Mouse (Mus musculus) kidney, postnatal 0 days (tissue): Measurements from ENCODE around the gene Krtap5-4. TPM values are rescaled to one million over a fixed set of nuclear protein-coding genes. Genes with fewer than 3 reads are reported as not detected.
A peak's percentile ranks its signal among the peaks of the same experiment; 100 is the strongest.

Experiments
- ATAC-seq: fragments of 200-750 bp; cut with Nextera tagmentation; replicated peaks from 2 replicates; pipeline ENCODE4 v1.8.0; 2017; ENCODE audit warnings: low read depth, moderate number of reproducible peaks, moderate TSS enrichment, moderate library complexity; ENCODE audit not compliant: low FRiP score
- DNase-seq: peaks from one replicate; pipeline ENCODE4 v3.0.0-alpha.2; 2016; ENCODE audit warnings: low spot score
- H3K27ac ChIP-seq: fragments of 300-500 bp; sonication (generic); 2 replicates; pipeline ENCODE4 v1.5.1; 2014; ENCODE audit warnings: mild to moderate bottlenecking
- H3K27me3 ChIP-seq: fragments of 300-500 bp; sonication (generic); 2 replicates; pipeline ENCODE4 v1.6.1; 2014; ENCODE audit warnings: low read length, mixed read lengths; ENCODE audit not compliant: insufficient read depth
- H3K36me3 ChIP-seq: fragments of 300-500 bp; sonication (generic); 2 replicates; pipeline ENCODE4 v1.6.1; 2014; ENCODE audit warnings: low read length, mixed read lengths; ENCODE audit not compliant: insufficient read depth
- H3K4me1 ChIP-seq: fragments of 300-500 bp; sonication (generic); replicated peaks from 2 replicates; pipeline ENCODE4 v1.6.1; 2014; ENCODE audit warnings: antibody characterized with exemption, low read length, mixed read lengths; ENCODE audit not compliant: insufficient read depth
- H3K4me2 ChIP-seq: fragments of 300-500 bp; sonication (generic); 2 replicates; pipeline ENCODE4 v1.6.1; 2014; ENCODE audit warnings: mild to moderate bottlenecking, low read length, moderate library complexity, mixed read lengths
- H3K4me3 ChIP-seq: fragments of 300-500 bp; sonication (generic); replicated peaks from 2 replicates; pipeline ENCODE4 v1.5.1; 2014; ENCODE audit warnings: low read depth, low read length
- H3K9ac ChIP-seq: fragments of 300-500 bp; sonication (generic); 2 replicates; pipeline ENCODE4 v1.6.1; 2014; ENCODE audit warnings: low read depth, low read length
- H3K9me3 ChIP-seq: fragments of 300-500 bp; sonication (generic); replicated peaks from 2 replicates; pipeline ENCODE4 v1.6.1; 2016; ENCODE audit warnings: low read length, inconsistent platforms, mixed read lengths
- CTCF ChIP-seq: IDR thresholded peaks from 2 replicates; pipeline ENCODE4 v1.5.1; 2016; ENCODE audit warnings: antibody characterized with exemption, low read depth, mild to moderate bottlenecking, moderate library complexity
- WGBS: fragments of 180-500 bp; shearing (Covaris S2); extraction: QIAGEN DNeasy Blood & Tissue Kit; methylation state at CpG from one replicate; pipeline ENCODE4 v1.1.7; 2014; 5-methylcytosine and 5-hydroxymethylcytosine counted together
- polyA plus RNA-seq: library from polyadenylated mRNA; unstranded; fragments of >200 nt; fragmentation: Nextera tagmentation; extraction: Ambion mirVana; gene quantifications from 2 replicates; pipeline ENCODE4 v1.2.1, GENCODE M21; 2015

Krtap5-4 gene
- polyA plus RNA-seq, 1 experiment from 2014 or later: not detected

- Histone ChIP-seq H3K36me3 (no peaks in the 10 kb centered on the region), H3K27ac (no peak overlapping the region), H3K9me3 (no peaks in the 10 kb centered on the region), H3K4me3 (no peak overlapping the region), H3K27me3 (no peaks in the 10 kb centered on the region), H3K4me2 (no peak overlapping the region), H3K4me1 (no peaks in the 10 kb centered on the region), H3K9ac (no peak overlapping the region)
- no peak for TF ChIP-seq CTCF
- 20% methylated on average over 9 of the region's 9 CpGs for WGBS
- DNase-seq: peak; percentile 84
- ATAC-seq: peak; percentile 61; the same call in 1 of the 2 replicates
Observed at GRCm38 (mm10) chr7:142349308-142349961, 46.1 kb downstream of the Krtap5-4 start.

GRCm38 (mm10) chr7:142351569-142351968 lies 48.2 kb downstream of the Krtap5-4 start:
- H3K9me3 ChIP-seq: no peaks in the 10 kb centered on the region
- TF ChIP-seq CTCF: no peak

GRCm38 (mm10) chr7:142353854-142354253 lies 50.5 kb downstream of the Krtap5-4 start:
- H3K27ac ChIP-seq: no peak overlapping the region
- H3K9ac ChIP-seq: no peak overlapping the region
- H3K9me3 ChIP-seq: no peaks in the 10 kb centered on the region
- 65% methylated on average over 5 of the region's 5 CpGs for WGBS
- H3K4me3 ChIP-seq: no peak overlapping the region
- no peaks in the 10 kb centered on the region for H3K27me3 ChIP-seq
- ATAC-seq (no peak), DNase-seq (no peak)
- no peak for TF ChIP-seq CTCF
- no peaks in the 10 kb centered on the region for H3K4me1 ChIP-seq
- H3K36me3 ChIP-seq: no peaks in the 10 kb centered on the region
- H3K4me2 ChIP-seq: no peak overlapping the region

More at GRCm38 (mm10) chr7:142351569-142351968, 48.2 kb downstream of the Krtap5-4 start:
- WGBS: 54% methylated on average over 5 of the region's 5 CpGs
- no peaks in the 10 kb centered on the region for H3K36me3 ChIP-seq
- no peak overlapping the region for H3K4me2 ChIP-seq
- no peaks in the 10 kb centered on the region for H3K27me3 ChIP-seq
- ATAC-seq (no peak), DNase-seq (peak; percentile 54)
- H3K9ac ChIP-seq: no peak overlapping the region
- H3K4me3 ChIP-seq: no peak overlapping the region
- H3K27ac ChIP-seq: 0 out of 2 replicates have a peak overlapping the region, but pooled peaks have one; percentile 2
- no peaks in the 10 kb centered on the region for H3K4me1 ChIP-seq

Other genes starting within 250 kb of the Krtap5-4 start
- 62.8 and 64.3 TPM in 2 replicates for gene Mob2, start 242.5 kb upstream of the Krtap5-4 start, polyA plus RNA-seq
- gene Dusp8, start 207.7 kb upstream of the Krtap5-4 start, polyA plus RNA-seq: 2.3 and 2.5 TPM in 2 replicates
- not detected in 2 replicates for gene Gm45618, start 182.8 kb upstream of the Krtap5-4 start, polyA plus RNA-seq
- not detected in 2 replicates for gene Gm39115, start 167.5 kb upstream of the Krtap5-4 start, polyA plus RNA-seq
- gene Gm45337, start 158.9 kb upstream of the Krtap5-4 start, polyA plus RNA-seq: not detected in 2 replicates
- not detected in 2 replicates for gene Gm29735, start 146.4 kb upstream of the Krtap5-4 start, polyA plus RNA-seq
- not detected in 2 replicates for gene Gm4553, start 137.8 kb upstream of the Krtap5-4 start, polyA plus RNA-seq
- not detected in 2 replicates for gene Krtap5-2, start 127.5 kb upstream of the Krtap5-4 start, polyA plus RNA-seq
- not detected in 2 replicates for gene Gm10153, start 113.2 kb upstream of the Krtap5-4 start, polyA plus RNA-seq
- not detected in 2 replicates for gene Krtap5-3, start 102.2 kb upstream of the Krtap5-4 start, polyA plus RNA-seq
- gene Gm7579, start 91.7 kb upstream of the Krtap5-4 start, polyA plus RNA-seq: not detected in 2 replicates
- gene Krtap5-5, start 73.6 kb upstream of the Krtap5-4 start, polyA plus RNA-seq: not detected in 2 replicates
- gene Gm40460, start 62.5 kb upstream of the Krtap5-4 start, polyA plus RNA-seq: not detected in 2 replicates
- not detected in 2 replicates for gene Gm2431, start 45.2 kb upstream of the Krtap5-4 start, polyA plus RNA-seq
- not detected in 2 replicates for gene Gm4559, start 29.2 kb upstream of the Krtap5-4 start, polyA plus RNA-seq
- gene Krtap5-1, start 6.4 kb upstream of the Krtap5-4 start, polyA plus RNA-seq: not detected in 2 replicates
- 3.6 and 3.9 TPM in 2 replicates for gene Ifitm10, start 70.2 kb downstream of the Krtap5-4 start, polyA plus RNA-seq
- gene Gm49369, start 79.1 kb downstream of the Krtap5-4 start, polyA plus RNA-seq: not detected in 2 replicates
- gene Ctsd, start 84.5 kb downstream of the Krtap5-4 start, polyA plus RNA-seq: 575 and 586 TPM in 2 replicates
- 2.5 and 4.8 TPM in 2 replicates for gene Syt8, start 131.3 kb downstream of the Krtap5-4 start, polyA plus RNA-seq
- 2.2 and 3.0 TPM in 2 replicates for gene Tnni2, start 138.3 kb downstream of the Krtap5-4 start, polyA plus RNA-seq
- 161 and 165 TPM in 2 replicates for gene Lsp1, start 157.3 kb downstream of the Krtap5-4 start, polyA plus RNA-seq
- 3.4 TPM in 2 replicates for gene Tnnt3, start 195.3 kb downstream of the Krtap5-4 start, polyA plus RNA-seq
- gene Mrpl23, start 229.1 kb downstream of the Krtap5-4 start, polyA plus RNA-seq: 21.3 and 22.6 TPM in 2 replicates